Mouse (Mus musculus) hindbrain, embryonic 11.5 days (tissue): ENCODE data around the gene Ccdc38. TPM values are rescaled to one million over a fixed set of nuclear protein-coding genes. Genes with fewer than 3 reads are reported as not detected.
"Not testable (repeated sequence)": the region's sequence is repeated elsewhere in the genome, so short reads cannot be mapped to it uniquely, and the experiment has no call there.

Source experiments
- ATAC-seq: fragments of 200-750 bp; cut with Nextera tagmentation; 2 replicates; pipeline ENCODE4 v1.8.0; 2017; ENCODE audit warnings: mild to moderate bottlenecking, moderate TSS enrichment, moderate library complexity; ENCODE audit not compliant: low FRiP score
- DNase-seq: peaks from one replicate; pipeline ENCODE4 v3.0.0-alpha.2; 2015; ENCODE audit warnings: low spot score
- H3K27ac ChIP-seq: fragments of 300-500 bp; sonication (generic); 2 replicates; pipeline ENCODE4 v1.5.1; 2014; ENCODE audit warnings: mild to moderate bottlenecking, low read depth, low read length
- H3K27me3 ChIP-seq: fragments of 300-500 bp; sonication (generic); 2 replicates; pipeline ENCODE4 v1.6.1; 2014; ENCODE audit warnings: mild to moderate bottlenecking, low read length, moderate library complexity, mixed read lengths; ENCODE audit not compliant: control insufficient read depth, insufficient read depth
- H3K36me3 ChIP-seq: fragments of 300-500 bp; sonication (generic); 2 replicates; pipeline ENCODE4 v1.6.1; 2014; ENCODE audit warnings: mild to moderate bottlenecking, low read length, moderate library complexity, mixed read lengths; ENCODE audit not compliant: control insufficient read depth, insufficient read depth
- H3K4me1 ChIP-seq: fragments of 300-500 bp; sonication (generic); replicated peaks from 2 replicates; pipeline ENCODE4 v1.6.1; 2014; ENCODE audit warnings: low read length, mixed read lengths; ENCODE audit not compliant: control insufficient read depth, insufficient read depth
- H3K4me2 ChIP-seq: fragments of 300-500 bp; sonication (generic); replicated peaks from 2 replicates; pipeline ENCODE4 v1.6.1; 2014; ENCODE audit warnings: mild to moderate bottlenecking, low read depth, low read length
- H3K4me3 ChIP-seq: fragments of 300-500 bp; sonication (generic); 2 replicates; pipeline ENCODE4 v1.5.1; 2014; ENCODE audit warnings: low read depth, low read length
- H3K9ac ChIP-seq: fragments of 300-500 bp; sonication (generic); 2 replicates; pipeline ENCODE4 v1.6.1; 2014; ENCODE audit warnings: low read depth, low read length
- H3K9me3 ChIP-seq: fragments of 300-500 bp; sonication (generic); 2 replicates; pipeline ENCODE4 v1.6.1; 2016; ENCODE audit warnings: low read length; ENCODE audit not compliant: control insufficient read depth
- WGBS: fragments of 180-500 bp; shearing (Covaris S2); extraction: QIAGEN DNeasy Blood & Tissue Kit; methylation state at CpG from one replicate; pipeline ENCODE4 v1.1.7; 2014; 5-methylcytosine and 5-hydroxymethylcytosine counted together
- polyA plus RNA-seq: library from polyadenylated mRNA; unstranded; fragments of >200 nt; fragmentation: Nextera tagmentation; extraction: Ambion mirVana; gene quantifications from 2 replicates; pipeline ENCODE4 v1.2.1, GENCODE M21; 2014

Ccdc38 gene
- polyA plus RNA-seq, 1 experiment from 2014 or later, result 0.51 TPM

GRCm38 (mm10) chr10:93541585-93541984 lies 1.2 kb downstream of the Ccdc38 start:
- 90% methylated on average over 1 of the region's 1 CpGs for WGBS

GRCm38 (mm10) chr10:93542356-93542755 lies 1.9 kb downstream of the Ccdc38 start:
- Histone ChIP-seq H3K36me3 (no peaks in the 10 kb centered on the region), H3K4me2 (no peak overlapping the region), H3K4me3 (no peak overlapping the region), H3K9me3 (no peaks in the 10 kb centered on the region), H3K27ac (no peak overlapping the region), H3K9ac (no peak overlapping the region), H3K27me3 (no peaks in the 10 kb centered on the region), H3K4me1 (no peaks in the 10 kb centered on the region)
- DNase-seq, result no peak
- 48% methylated on average over 4 of the region's 4 CpGs for WGBS
- ATAC-seq, result no peak

More at GRCm38 (mm10) chr10:93541585-93541984, 1.2 kb downstream of the Ccdc38 start:
- no peaks in the 10 kb centered on the region for H3K27me3 ChIP-seq
- no peak for DNase-seq
- no peak overlapping the region for H3K27ac ChIP-seq
- H3K4me3 ChIP-seq, result no peak overlapping the region
- no peak overlapping the region for H3K4me2 ChIP-seq
- no peaks in the 10 kb centered on the region for H3K4me1 ChIP-seq
- no peak for ATAC-seq
- no peak overlapping the region for H3K9ac ChIP-seq
- no peaks in the 10 kb centered on the region for H3K9me3 ChIP-seq
- no peaks in the 10 kb centered on the region for H3K36me3 ChIP-seq

- WGBS, result 52% methylated on average over 6 of the region's 6 CpGs
- no peak overlapping the region for H3K4me3 ChIP-seq
- H3K4me2 ChIP-seq, result no peak overlapping the region
- no peaks in the 10 kb centered on the region for H3K36me3 ChIP-seq
- no peak for DNase-seq
- H3K9ac ChIP-seq, result no peak overlapping the region
- no peak for ATAC-seq
- H3K9me3 ChIP-seq, result no peaks in the 10 kb centered on the region
- no peaks in the 10 kb centered on the region for H3K27me3 ChIP-seq
- no peak overlapping the region for H3K27ac ChIP-seq
- H3K4me1 ChIP-seq, result no peaks in the 10 kb centered on the region
Observed at GRCm38 (mm10) chr10:93543176-93543575, 2.7 kb downstream of the Ccdc38 start.

GRCm38 (mm10) chr10:93544172-93544571 lies 3.7 kb downstream of the Ccdc38 start:
- Histone ChIP-seq H3K4me1 (no peaks in the 10 kb centered on the region), H3K36me3 (no peaks in the 10 kb centered on the region), H3K27ac (no peak overlapping the region), H3K4me3 (no peak overlapping the region), H3K27me3 (no peaks in the 10 kb centered on the region), H3K9me3 (no peaks in the 10 kb centered on the region), H3K9ac (no peak overlapping the region), H3K4me2 (no peak overlapping the region)
- ATAC-seq, result no peak
- no peak for DNase-seq
- 84% methylated on average over 5 of the region's 5 CpGs for WGBS

GRCm38 (mm10) chr10:93547741-93548270 lies 7.4 kb downstream of the Ccdc38 start:
- no peaks in the 10 kb centered on the region for H3K9me3 ChIP-seq
- no peak for DNase-seq
- WGBS, result 94% methylated on average over 4 of the region's 4 CpGs
- H3K27me3 ChIP-seq, result no peaks in the 10 kb centered on the region
- ATAC-seq, result no peak
- H3K36me3 ChIP-seq, result no peaks in the 10 kb centered on the region
- H3K4me1 ChIP-seq, result no peaks in the 10 kb centered on the region
- no peak overlapping the region for H3K4me2 ChIP-seq
- H3K27ac ChIP-seq, result no peak overlapping the region
- H3K9ac ChIP-seq, result no peak overlapping the region
- no peak overlapping the region for H3K4me3 ChIP-seq

GRCm38 (mm10) chr10:93548991-93549390 lies 8.6 kb downstream of the Ccdc38 start:
- Histone ChIP-seq H3K4me1 (no peaks in the 10 kb centered on the region), H3K9ac (no peak overlapping the region), H3K27me3 (no peaks in the 10 kb centered on the region), H3K27ac (no peak overlapping the region), H3K36me3 (no peaks in the 10 kb centered on the region), H3K4me2 (no peak overlapping the region), H3K9me3 (no peaks in the 10 kb centered on the region), H3K4me3 (no peak overlapping the region)
- DNase-seq (peak; percentile 90), ATAC-seq (0 out of 2 replicates have a peak, but pooled peaks have one; percentile 38)
- 13% methylated on average over 7 of the region's 7 CpGs for WGBS

- H3K27ac ChIP-seq, result no peak overlapping the region
- DNase-seq (no peak), ATAC-seq (no peak)
- no peak overlapping the region for H3K4me3 ChIP-seq
- no peaks in the 10 kb centered on the region for H3K9me3 ChIP-seq
- WGBS, result 89% methylated on average over 10 of the region's 10 CpGs
- H3K9ac ChIP-seq, result no peak overlapping the region
- H3K4me1 ChIP-seq, result no peaks in the 10 kb centered on the region
- no peaks in the 10 kb centered on the region for H3K27me3 ChIP-seq
- no peak overlapping the region for H3K4me2 ChIP-seq
- H3K36me3 ChIP-seq, result no peaks in the 10 kb centered on the region
Observed at GRCm38 (mm10) chr10:93549821-93550220, 9.4 kb downstream of the Ccdc38 start.

GRCm38 (mm10) chr10:93552596-93552995 lies 12.2 kb downstream of the Ccdc38 start:
- no peak for DNase-seq
- Histone ChIP-seq H3K4me1 (no peaks in the 10 kb centered on the region), H3K4me2 (no peak overlapping the region), H3K9me3 (no peaks in the 10 kb centered on the region), H3K4me3 (no peak overlapping the region), H3K27ac (no peak overlapping the region), H3K9ac (no peak overlapping the region), H3K36me3 (no peaks in the 10 kb centered on the region), H3K27me3 (no peaks in the 10 kb centered on the region)
- WGBS, result 89% methylated on average over 8 of the region's 8 CpGs
- ATAC-seq, result no peak

GRCm38 (mm10) chr10:93557971-93558370 lies 17.5 kb downstream of the Ccdc38 start:
- not testable (repeated sequence) for DNase-seq, H3K4me2 ChIP-seq, H3K9me3 ChIP-seq, H3K4me1 ChIP-seq, H3K36me3 ChIP-seq, ATAC-seq, H3K27me3 ChIP-seq, H3K9ac ChIP-seq, H3K27ac ChIP-seq, H3K4me3 ChIP-seq
- 75% methylated on average over 2 of the region's 2 CpGs for WGBS
